Mouse (Mus musculus) lung, adult 2 months (tissue): ENCODE results near the gene Ttc41.

Experiments used
- CTCF ChIP-seq: fragments of 200-500 bp; IDR thresholded peaks from 2 replicates; pipeline ENCODE4 v1.5.1; 2011; ENCODE audit warnings: mild to moderate bottlenecking, low read length, control low read depth; ENCODE audit not compliant: insufficient read depth
- POLR2A ChIP-seq: fragments of 200-500 bp; IDR thresholded peaks from 2 replicates; pipeline ENCODE4 v1.6.1; 2011; ENCODE audit warnings: low read depth, mild to moderate bottlenecking, control low read depth, low read length, borderline replicate concordance; ENCODE audit errors: extremely low read depth

DNA sequence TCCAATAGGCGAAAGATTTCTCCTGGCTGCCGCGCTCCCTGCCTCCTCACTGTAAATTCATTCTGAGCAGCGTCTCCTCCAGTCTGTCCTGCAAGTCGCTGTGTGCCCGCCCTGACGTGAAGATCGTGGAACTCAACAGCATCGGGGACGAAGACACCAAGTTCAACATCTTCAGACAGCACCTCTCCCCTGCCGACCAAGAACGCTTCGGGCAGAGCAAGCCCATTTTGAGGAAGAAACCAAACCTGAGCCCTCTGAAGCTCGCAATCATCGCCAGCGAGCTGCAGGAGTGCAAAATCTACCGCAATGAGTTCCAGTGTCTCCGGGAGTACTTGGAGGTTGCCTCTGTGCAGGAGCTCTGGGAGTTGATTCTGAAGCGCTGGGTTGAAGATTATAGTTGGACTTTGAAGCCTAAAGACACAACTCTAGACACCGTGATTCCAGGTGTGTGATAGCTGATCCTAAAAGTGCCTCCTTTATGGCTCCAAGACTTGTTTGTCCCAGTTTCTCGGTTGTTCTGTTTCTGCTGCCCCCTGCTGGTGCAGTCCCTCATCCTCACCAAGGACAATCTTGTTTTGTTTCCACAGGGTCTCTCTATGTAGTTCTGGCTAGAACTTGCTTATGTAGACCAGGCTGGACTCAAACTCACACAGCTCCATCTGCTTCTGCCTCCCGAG, 25.4 kb downstream of the Ttc41 start:
- peak; percentile 68 for TF ChIP-seq CTCF
- no peak for TF ChIP-seq POLR2A
